Mouse (Mus musculus) monocyte, adult 59 days (primary cell): ENCODE measurements around the gene Fam129b. TPM values are rescaled to one million over a fixed set of nuclear protein-coding genes. Genes with fewer than 3 reads are reported as not detected.

Experiments
- total RNA-seq, 2 experiments: library from RNA; stranded (reverse); gene quantifications; one replicate each; pipeline ENCODE4 v1.2.4; 2023

Fam129b gene
- 10 to 100 TPM; 62.1 to 72.3 TPM for total RNA-seq

GRCm38 (mm10) chr2:32875675-32876489 is at the start of gene Fam129b:
Fam129b (plus strand) TSS chr2:32876114.

GRCm38 (mm10) chr2:32846805-32847467 is 29.0 kb upstream of the Fam129b start, which contains the start of gene Stxbp1:
Stxbp1 (minus strand) TSS chr2:32847245.

GRCm38 (mm10) chr2:32961192-32961995 is 85.5 kb downstream of the Fam129b start, which contains the start of the genes Rpl12 and Lrsam1:
Rpl12 (plus strand) TSS chr2:32961559.
Lrsam1 (minus strand) TSS chr2:32961614.

Other genes with a start within 250 kb of the Fam129b start
- gene Eng, start 229.5 kb upstream of the Fam129b start, total RNA-seq, result 10 to 100 TPM; 25.0 to 28.9 TPM
- 1 to 10 TPM; 6.6 to 9.1 TPM for gene Fpgs, start 172.0 kb upstream of the Fam129b start, total RNA-seq
- 100 to 1,000 TPM; 175 to 202 TPM for gene Cdk9, start 163.0 kb upstream of the Fam129b start, total RNA-seq
- 100 to 1,000 TPM in 1 of 2 experiments, 10 to 100 TPM in 1; 91.5 to 106 TPM for gene Sh2d3c, start 155.1 kb upstream of the Fam129b start, total RNA-seq
- not detected for gene 6330409D20Rik, start 135.1 kb upstream of the Fam129b start, total RNA-seq
- 10 to 100 TPM; 22.6 to 23.5 TPM for gene Tor2a, start 118.9 kb upstream of the Fam129b start, total RNA-seq
- gene Ttc16, start 100.5 kb upstream of the Fam129b start, total RNA-seq, result not detected
- 1 to 10 TPM; 2.8 to 5.7 TPM for gene Ptrh1, start 100.3 kb upstream of the Fam129b start, total RNA-seq
- not detected for gene Cfap157, start 91.7 kb upstream of the Fam129b start, total RNA-seq
- 1 to 10 TPM; 2.7 to 2.9 TPM for gene Stxbp1, start 28.9 kb upstream of the Fam129b start, total RNA-seq
- 100 to 1,000 TPM; 198 to 233 TPM for gene Rpl12, start 85.4 kb downstream of the Fam129b start, total RNA-seq
- 10 to 100 TPM; 17.5 to 20.1 TPM for gene Lrsam1, start 85.5 kb downstream of the Fam129b start, total RNA-seq
- 10 to 100 TPM in 1 of 2 experiments, 1 to 10 TPM in 1; 6.7 to 10.7 TPM for gene Slc2a8, start 106.0 kb downstream of the Fam129b start, total RNA-seq